Mouse (Mus musculus) kidney, adult 2 months (tissue): ENCODE results near the gene Gvin1.

Experiments used
- CTCF ChIP-seq: fragments of 200-500 bp; conservative IDR thresholded peaks from 2 replicates; pipeline ENCODE4 v1.5.1; 2011; ENCODE audit warnings: low read depth, mild to moderate bottlenecking, control low read depth, low read length, moderate library complexity, mixed read lengths; ENCODE audit not compliant: insufficient read depth, insufficient read length
- POLR2A ChIP-seq: fragments of 200-500 bp; IDR thresholded peaks from one replicate; pipeline ENCODE4 v1.6.1; 2011; ENCODE audit warnings: low read depth, low read length, control low read depth

- TF ChIP-seq CTCF (no peak), POLR2A (no peak)
Observed at GRCm38 (mm10) chr7:106245601-106246000, 30.5 kb upstream of the Gvin1 start.
